Mouse (Mus musculus): ENCODE data around the gene Tecpr2.

Gene Tecpr2

DNA sequence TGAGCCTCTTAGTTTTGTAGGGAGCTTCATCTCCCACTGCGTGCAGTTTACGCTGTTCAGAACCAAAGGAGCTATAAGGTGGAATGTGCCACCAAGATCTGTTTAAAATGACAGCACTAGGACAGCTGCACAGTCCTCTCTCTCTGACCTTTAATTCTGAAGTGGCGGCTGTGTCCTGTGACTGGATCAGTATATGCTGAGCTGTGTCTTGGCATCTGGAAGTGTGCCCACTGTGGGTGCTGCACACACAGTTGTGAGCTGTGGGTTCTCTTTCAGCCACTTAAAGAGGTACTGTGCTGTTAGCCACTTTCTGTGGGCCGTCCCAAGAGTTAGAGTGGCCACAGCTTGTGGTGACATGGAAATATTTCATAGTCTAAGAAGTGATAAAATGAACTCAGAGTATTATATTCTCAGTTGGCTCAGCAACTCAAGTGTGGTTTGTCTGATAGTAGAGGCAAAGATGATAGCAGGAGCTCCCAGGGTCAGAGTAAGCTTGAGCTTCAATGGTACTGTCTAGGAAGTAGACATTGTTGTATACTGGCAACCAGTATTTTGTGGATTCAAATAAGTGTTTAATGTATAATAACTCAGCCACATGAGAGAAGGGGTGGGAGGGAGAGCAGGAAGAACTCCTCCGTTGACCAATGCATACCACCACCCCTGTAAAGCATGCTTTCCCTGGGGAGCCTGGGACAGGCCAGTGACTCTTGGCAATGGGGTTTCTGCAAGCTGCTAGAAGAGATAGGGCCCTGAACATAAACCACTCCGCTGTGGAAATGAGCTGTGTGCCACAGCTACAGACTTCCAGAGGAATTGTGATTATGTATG lies 59.2 kb downstream of the Tecpr2 start:
- no peak for DNase-seq (ENCODE audit: low spot score)

DNA sequence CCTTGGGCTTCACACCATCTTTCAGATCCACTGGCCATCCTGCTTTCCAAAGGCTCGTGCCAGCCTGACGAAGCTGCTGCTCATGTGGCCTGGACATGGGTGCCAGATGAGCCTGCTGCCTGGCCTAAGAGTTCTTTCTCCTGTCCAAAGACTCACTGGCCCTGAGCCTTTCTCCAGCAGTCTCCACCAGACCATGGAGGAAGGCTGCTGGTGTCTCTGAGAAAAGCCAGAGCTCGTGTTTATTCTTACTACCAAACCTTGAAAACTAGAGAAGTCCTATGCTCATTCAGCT lies 59.8 kb downstream of the Tecpr2 start:
- no peak for DNase-seq (ENCODE audit: low spot score)

DNA sequence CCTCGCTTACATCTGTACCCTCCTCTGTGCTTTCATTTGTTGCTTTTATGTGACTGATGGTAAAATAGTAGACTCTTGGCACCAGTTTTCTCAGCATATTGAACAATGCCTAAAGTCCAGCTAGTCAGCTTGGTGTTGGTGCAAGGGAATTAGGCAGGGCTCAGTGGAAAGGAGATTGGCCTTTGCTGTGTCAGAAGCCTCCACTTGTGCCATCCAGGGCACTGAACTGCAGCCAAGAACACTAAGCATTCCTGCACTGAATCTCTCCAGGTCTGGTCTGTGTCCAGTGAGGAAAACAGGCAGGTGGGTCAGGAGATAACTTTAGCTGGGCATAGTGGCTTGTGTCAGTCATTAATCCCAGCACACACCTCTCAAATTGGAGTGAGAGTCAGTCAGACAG lies 60.3 kb downstream of the Tecpr2 start:
- no peak for DNase-seq (ENCODE audit: low spot score)

DNA sequence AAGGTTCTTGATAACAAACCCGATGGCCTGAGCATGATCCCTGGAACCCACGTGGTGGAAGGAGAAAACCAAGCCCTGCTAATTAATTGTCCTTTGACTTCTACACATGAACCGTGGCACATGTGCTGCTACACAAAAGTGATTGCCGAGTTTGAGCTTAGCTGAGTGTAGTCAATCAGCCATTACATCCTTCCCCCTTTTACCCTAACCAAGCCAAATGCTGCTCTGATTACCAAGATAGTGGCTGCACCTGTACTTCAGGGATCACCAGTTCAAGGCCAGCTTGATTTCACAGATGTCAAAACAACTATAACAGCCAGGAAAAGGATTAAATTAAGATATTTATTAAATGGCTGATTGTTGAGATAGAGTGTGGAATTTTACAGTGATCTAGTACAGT lies 61.1 kb downstream of the Tecpr2 start:
- no peak for DNase-seq (ENCODE audit: low spot score)

DNA sequence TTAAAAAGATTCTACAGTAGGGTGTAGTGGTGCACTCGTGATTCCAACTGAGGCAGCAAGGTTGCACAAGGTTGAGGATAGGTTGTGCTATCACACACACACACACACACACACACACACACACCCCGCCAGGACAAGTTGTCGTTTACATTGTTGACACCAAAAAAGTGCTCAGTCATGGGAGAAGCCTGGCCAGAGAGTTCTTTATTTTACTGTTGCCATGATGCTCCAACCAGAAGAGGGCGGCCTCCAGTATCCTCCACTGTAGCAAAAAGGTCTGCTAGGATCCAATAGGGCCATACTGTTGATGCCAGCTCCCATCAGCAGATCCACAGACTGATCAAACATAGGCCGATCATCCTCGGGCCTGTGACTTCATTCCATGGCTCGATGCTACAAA lies 62.2 kb downstream of the Tecpr2 start:
- DNase-seq (ENCODE audit: low spot score): no peak

DNA sequence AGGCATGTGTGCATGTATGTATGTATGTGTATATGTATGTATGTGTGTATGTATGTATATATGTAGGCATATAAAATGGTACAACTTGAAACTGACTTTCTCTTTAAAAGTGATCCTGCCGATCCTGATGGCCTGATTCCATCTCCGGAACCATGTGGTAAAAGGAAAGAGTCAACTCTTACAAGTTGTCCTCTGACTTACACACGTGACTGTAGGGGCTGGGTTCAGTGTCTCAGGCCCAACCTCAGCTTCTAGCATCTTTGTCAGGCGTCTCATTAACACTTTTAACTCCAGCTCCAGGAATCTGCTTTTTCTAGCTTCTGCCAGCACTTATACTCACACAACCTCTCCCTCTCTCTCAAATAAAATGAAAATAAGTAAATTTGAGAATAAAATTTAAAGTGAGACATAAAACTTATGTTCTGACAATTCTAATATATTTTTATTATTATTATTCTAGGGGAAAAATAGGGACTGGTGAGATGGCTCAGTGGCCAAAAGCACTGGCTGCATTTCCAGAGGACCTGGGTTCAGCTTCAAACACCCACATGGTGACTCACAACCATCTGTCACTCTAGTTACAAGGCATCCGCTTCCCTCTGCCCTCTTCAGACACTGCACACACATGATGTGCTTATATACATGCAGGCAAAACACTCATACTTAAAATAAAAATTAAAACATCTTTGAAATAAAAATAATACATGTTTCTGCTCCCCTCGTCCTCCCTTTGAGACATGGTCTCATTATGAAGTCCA lies 63.7 kb downstream of the Tecpr2 start:
- no peak for DNase-seq (ENCODE audit: low spot score)

DNA sequence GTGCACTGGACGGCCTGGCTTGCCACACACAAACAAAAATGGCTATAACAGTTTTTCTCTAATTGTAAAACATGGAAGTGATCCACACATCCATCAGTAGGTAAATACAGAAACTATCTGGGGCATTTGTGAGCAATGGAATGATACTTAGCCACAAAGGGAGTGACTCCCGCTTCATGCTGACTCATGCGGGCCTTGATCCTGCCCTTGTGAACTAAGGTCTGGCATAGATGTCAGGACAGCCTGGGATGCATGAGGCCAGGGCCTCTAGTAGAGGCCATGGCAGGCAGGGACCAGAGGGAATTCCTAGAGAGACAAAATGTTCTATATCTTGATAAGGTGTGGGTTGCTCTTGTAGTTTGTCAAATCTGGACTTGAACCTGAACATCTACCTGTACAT lies 64.4 kb downstream of the Tecpr2 start:
- DNase-seq (ENCODE audit: low spot score): no peak

DNA sequence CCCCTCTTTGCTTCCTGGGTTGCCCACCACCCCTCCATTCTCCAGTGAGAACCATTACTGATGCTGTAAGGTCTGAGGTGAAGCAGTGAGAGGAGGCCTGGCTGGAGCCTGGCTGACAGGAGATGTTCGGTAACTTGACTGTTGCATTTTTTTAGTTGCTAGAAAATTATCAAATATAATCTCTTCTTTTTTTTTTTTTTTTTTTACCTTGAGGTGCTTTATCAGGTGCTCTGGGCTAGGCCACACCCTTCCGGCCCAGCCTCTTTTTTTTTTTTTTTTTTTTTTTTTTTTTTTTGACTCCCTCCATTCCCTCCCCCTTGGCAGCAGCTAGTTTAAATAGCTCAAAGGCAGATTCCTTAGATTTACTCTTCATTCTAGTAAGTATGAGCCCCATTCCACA lies 64.8 kb downstream of the Tecpr2 start:
- DNase-seq (ENCODE audit: low spot score): no peak

DNA sequence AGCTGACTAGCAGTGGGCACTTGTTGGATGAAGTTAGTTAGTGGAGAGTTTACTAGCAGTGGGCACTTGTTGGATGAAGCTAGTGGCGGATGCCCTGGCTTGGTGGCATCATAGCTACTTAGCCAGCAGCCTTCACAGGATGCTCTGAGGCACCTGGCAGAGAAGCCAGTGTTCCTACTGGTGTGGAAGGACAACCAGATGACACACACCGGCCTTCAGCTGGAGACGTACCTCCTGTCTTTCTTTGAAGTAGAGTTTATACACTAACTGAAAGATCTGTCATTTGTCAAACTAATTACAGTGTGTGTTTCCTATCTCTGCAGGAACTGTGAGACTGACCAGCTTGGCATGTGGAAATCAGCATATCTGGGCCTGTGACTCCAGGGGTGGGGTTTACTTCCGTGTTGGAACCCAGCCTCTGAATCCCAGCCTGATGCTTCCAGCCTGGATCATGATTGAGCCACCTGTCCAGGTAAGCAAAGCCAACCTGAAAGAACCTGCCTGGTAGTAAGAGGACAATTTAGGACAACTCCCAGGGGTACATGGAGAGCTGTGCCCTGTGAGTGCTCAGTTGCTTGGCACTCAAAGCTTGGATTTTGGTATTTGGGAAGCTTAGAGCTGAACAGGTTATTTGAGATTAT lies 65.4 kb downstream of the Tecpr2 start:
- DNase-seq (ENCODE audit: low spot score): peak; percentile 36

DNA sequence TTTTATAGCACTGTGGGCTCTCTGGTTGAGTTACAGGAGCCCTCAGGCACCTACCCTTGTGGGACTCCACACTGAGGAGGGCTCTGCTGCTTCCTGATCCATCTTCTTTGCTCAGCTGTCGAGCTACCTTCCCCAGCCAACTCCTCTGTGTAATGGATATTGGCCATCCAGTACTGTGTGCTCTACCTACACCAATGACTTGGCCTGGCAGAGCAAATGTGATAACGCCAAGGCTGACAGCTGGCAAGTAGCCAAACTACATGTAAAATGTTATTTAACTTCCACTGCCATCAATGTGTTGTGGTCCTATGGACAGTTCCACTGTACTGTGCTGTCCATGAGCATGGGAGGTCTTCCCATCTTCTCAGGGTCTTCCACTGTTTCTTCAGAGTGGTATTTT lies 72.9 kb downstream of the Tecpr2 start:
- DNase-seq (ENCODE audit: low spot score): no peak

GRCm38 (mm10) chr12:110965500-110965899 lies 76.4 kb downstream of the Tecpr2 start:
- DNase-seq (ENCODE audit: low spot score): no peak

DNA sequence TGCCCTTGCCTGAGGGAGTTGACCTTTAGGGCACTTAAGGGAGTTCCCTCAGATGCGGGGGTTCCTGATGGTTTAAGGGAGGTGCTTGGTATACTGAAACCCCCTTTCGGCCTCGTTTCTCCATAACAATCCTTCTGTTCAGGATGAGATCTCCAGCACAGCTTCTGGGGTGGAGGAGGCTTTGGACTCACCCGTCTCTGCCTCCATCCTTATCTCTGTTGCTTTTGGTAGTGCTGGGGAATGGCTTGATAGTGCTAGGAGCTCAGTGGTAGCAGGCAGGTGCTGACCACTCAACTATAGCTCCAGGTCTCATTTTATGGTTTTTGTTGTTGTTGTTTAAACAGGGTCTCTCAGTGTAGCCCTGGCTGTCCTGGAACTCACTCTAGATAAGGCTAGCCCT lies 77.0 kb downstream of the Tecpr2 start:
- no peak for DNase-seq (ENCODE audit: low spot score)

GRCm38 (mm10) chr12:110967146-110967545 lies 78.1 kb downstream of the Tecpr2 start:
- no peak for DNase-seq (ENCODE audit: low spot score)

DNA sequence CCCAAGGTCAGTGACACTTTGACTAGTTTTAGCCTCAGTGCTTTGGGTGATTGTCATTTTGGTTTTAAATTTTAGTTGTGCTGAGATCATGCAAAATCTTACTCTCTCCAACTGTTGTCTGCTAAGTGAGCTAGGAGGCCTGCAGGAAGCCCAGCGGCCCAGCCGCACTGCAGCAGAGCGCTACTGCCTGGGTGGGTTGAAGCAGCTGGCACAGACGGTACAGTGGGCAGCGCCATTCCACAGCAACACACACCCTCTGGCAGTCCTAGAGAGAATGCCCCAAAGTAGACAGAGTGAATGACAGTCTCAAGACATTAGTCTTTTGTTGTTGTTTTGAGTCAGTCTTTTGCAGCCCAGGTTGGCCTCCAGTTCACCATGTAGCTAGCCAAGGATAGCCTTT lies 81.3 kb downstream of the Tecpr2 start:
- DNase-seq (ENCODE audit: low spot score): no peak

DNA sequence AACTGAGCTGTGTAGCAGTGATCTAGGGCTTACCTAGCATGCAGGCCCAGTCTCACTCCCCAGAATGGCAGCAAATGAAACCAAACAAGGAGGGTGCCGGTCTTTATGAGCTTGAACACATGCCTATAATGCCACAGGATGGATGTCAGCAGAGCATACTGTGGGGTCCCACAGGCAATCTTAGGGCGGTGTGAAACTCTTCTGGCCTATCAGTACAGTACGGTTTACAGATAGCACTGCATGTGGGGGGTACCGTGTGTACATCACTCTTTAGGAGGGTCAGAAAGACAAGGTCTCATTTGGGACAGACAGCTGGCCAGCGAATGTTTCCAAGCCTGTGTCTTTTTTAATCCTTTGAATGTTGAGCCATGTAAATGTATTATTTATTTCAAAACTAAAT lies 82.9 kb downstream of the Tecpr2 start:
- no peak for DNase-seq (ENCODE audit: low spot score)

DNA sequence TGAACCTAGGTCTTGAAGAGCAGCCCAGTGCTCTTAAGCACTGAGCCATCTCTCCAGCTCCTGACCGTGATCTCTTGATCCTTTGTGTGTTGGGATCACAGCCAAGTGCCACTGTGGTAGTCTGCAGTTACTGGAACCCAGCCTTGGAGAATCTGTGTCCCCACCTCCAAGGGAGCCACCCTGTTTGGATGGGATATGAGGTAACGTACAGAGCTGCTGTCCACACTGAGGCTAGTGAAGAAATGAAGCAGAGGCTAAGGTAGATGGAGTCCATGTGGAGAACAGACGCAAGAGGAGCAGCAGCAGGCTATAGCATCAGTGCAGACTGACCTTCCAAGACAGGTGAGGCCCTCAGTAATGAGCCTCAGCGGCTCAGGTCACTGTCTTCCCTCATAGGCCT lies 84.8 kb downstream of the Tecpr2 start:
- DNase-seq (ENCODE audit: low spot score): no peak

GRCm38 (mm10) chr12:110974295-110974694 lies 85.2 kb downstream of the Tecpr2 start:
- DNase-seq (ENCODE audit: low spot score): no peak

GRCm38 (mm10) chr12:110974726-110975125 lies 85.7 kb downstream of the Tecpr2 start:
- DNase-seq (ENCODE audit: low spot score): no peak

GRCm38 (mm10) chr12:110975385-110975784 lies 86.3 kb downstream of the Tecpr2 start:
- DNase-seq (ENCODE audit: low spot score): no peak

- no peak for DNase-seq (ENCODE audit: low spot score)
These were observed 86.9 kb downstream of the Tecpr2 start for GRCm38 (mm10) chr12:110975838-110976468.

DNA sequence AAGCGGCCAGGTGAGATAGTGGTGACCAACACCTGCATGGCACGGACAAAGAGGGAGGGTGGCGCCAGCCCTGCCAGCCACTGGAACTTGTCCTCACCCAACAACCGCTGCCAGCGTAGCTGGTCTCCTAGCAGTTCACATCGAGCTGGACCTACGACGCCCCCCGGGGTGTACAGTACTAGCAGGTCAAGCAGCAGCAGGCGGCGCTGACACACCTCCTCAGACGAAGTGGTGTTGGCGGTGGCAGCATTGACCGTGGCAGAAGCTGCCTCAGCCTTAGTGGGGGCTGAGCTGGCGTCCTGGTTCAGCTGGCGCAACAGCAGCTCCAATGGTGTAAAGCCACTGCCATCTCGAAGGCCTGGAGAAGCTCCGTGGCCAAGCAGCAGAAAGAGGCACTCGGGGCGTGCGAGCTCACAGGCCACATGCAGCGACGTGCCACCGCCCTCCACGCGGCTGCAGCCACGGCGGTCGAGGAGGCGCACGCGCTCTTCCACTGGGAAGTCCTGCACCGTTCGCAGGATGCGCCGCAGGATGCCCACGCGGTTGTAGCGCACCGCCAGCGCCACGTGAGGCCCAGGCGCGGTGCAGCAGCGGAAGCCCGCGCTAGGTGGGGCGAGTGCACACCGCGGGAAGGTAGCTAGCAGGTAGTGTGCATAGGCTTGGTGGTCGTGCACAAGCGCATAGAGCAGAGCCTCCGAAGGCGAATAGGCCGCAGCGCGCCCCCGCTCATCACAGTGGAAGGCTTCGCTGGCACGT lies 87.7 kb downstream of the Tecpr2 start:
- DNase-seq (ENCODE audit: low spot score): no peak

- DNase-seq (ENCODE audit: low spot score): no peak
These were observed 88.3 kb downstream of the Tecpr2 start for GRCm38 (mm10) chr12:110977345-110977733.
